Mouse (Mus musculus): ENCODE measurements at regions not wholly inside any gene's neighbourhood (a gene's known extent, or its start where the extent isn't known, plus 50 kb on each side); places are given as distances from the start of the nearest gene placed in this dataset.

DNA sequence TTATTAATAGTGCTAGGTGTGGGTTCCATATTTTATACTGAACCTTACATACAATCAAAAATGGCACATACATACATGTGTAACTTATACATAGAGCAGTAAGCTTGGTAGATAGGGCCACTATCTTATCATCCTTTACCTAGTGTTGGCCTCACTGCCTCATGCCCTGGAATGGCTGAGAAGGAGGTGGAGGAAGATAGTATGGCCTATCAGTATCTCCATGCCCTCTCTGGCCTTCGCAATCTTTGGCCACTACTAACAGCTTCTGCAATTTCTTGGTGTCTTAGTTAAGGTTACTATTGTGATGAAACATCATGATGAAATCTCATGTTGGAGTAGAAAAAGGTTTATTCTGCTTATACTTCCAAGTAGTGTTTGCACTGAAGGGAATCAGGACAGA is 265.4 kb upstream of the Meox2 start:
- no peak for TF ChIP-seq GATA1 (IDR thresholded peaks at IDR 0.05; ENCODE audit: low read depth, low read length)
- no peak for TF ChIP-seq ZMIZ1 (IDR thresholded peaks at IDR 0.05; ENCODE audit: low read depth, low read length)
